Mouse (Mus musculus) retina, postnatal 7 days (tissue): ENCODE measurements around the gene Ggps1.
"Not testable (repeated sequence)": the region's sequence is repeated elsewhere in the genome, so short reads cannot be mapped to it uniquely, and the experiment has no call there.

Source experiments
- DNase-seq: peaks from one replicate; pipeline ENCODE4 v3.0.0-alpha.2; 2012; ENCODE audit warnings: low read depth, low spot score

The Ggps1 gene

GRCm38 (mm10) chr13:14038911-14039291 lies 24.4 kb downstream of the Ggps1 start:
- no peak for DNase-seq

GRCm38 (mm10) chr13:14035875-14036630 lies 27.2 kb downstream of the Ggps1 start:
- no peak for DNase-seq

GRCm38 (mm10) chr13:14035352-14035751 lies 27.9 kb downstream of the Ggps1 start:
- not testable (repeated sequence) for DNase-seq

- DNase-seq: no peak
Measured at GRCm38 (mm10) chr13:14034073-14034348, 29.3 kb downstream of the Ggps1 start.

DNA sequence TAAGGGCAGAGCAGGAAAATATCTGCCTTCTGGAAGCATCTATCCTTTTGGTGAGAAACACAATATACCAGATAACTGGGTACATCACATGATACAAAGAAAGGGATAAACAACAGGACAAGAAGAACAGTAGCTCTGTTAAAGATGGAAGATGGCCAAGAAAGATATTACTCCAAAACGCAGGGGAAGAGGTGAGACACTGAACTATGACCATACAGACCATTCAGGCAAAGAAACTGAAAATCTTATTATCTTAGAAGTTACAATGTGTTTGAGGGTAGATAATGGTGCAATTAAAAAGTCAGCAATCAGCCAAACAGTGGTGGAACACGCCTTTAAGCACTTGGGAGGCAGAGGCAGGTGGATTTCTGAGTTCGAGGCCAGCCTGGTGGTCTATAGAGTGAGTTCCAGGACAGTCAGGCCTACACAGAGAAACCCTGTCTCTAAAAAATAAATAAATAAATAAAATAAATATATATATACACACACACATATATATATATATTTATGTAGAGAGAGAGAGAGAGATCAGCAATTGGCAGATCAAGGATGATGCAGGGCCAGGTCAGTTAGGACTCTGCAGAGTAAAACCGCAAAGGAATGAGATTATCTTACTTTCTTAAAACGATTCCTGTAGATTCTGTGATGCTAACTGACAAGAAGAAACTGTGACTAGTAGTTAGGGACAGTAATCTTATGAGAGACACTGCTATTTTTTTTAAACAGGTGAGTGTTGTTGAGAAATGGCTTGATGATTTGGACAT lies 29.8 kb downstream of the Ggps1 start:
- DNase-seq: no peak

DNA sequence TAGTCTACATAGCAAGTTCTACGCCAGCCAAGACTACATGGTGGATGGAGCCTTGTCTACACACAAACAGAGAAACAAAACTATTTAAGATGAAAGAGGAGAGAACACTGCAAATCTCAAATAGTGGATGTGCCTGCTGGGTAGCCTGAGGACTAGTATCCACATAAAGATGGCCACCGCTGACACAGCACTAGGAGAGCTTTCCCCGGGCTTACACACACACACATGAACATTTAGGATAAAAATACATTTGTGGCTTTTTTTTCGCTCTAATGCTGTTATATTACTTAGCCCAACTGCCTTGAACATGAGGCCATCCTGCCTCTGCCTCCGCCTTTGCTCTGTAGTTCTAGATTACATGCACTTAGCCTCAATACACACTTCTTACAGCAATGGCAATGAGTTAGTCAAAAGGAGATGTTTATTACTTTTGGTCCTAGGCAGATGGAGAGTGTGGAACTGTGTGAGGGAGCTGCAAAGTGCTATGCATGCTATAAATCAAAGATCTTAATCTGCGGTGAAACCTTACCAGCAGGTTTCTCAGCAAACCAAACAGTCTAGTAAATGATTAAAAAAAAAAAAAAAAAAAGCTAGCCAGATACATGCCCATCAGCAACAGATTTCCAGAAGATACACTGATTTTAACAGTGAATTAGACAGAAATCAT lies 37.0 kb downstream of the Ggps1 start:
- no peak for DNase-seq

GRCm38 (mm10) chr13:14025554-14025953 lies 37.7 kb downstream of the Ggps1 start:
- DNase-seq: no peak

GRCm38 (mm10) chr13:14021417-14021816 lies 41.9 kb downstream of the Ggps1 start:
- not testable (repeated sequence) for DNase-seq

GRCm38 (mm10) chr13:14018852-14019251 lies 44.4 kb downstream of the Ggps1 start:
- DNase-seq: no peak

- DNase-seq: no peak
Measured at GRCm38 (mm10) chr13:14018283-14018682, 45.0 kb downstream of the Ggps1 start.

GRCm38 (mm10) chr13:14015609-14016008 lies 47.7 kb downstream of the Ggps1 start:
- DNase-seq: no peak

DNA sequence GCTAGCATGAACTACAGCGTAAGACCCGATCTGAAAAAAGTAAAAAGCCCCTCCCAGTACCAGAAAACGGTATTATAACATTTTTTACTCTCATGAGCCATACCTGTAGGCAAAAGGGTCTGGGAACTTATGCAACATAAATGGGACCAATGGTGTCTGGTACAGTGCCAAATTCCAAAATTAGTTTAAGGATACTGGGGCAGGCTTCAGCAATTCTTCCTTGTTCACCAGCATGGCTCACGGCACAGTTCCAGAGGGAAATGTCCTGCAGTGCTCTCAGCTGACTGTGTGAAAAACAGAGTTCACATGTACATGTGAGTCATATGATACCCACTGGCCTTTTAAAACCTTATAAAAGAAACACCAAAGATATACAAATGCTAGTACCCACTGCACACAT lies 48.7 kb downstream of the Ggps1 start:
- DNase-seq: no peak

- DNase-seq: no peak
Measured at GRCm38 (mm10) chr13:14014001-14014400, 49.3 kb downstream of the Ggps1 start.

DNA sequence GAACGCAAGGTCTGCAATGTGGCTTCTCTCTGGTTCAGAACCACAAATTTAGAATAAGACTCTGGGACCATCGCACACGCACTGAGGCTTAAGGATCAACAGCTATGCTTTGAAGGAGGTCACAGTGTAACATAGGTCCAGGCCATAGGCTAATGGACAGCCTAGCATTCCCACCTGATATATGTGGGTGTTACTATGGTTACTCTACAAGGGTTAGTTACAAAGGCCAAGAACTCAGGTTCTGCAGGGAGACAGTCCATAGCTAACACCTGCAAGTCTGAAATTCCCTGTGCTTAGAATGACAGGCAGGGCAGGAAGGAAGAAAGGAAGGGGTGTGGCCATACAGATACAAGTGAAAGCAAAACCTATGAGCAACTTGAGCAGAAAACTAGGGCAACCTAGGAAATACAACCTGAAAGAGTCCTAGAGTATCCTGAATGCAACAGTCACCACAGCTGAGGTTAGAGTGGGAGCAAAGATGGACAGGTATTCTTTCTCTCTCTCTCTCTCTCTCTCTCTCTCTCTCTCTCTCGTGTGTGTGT lies 51.8 kb downstream of the Ggps1 start:
- no peak for DNase-seq

- DNase-seq: no peak
Measured at GRCm38 (mm10) chr13:14006056-14006455, 57.2 kb downstream of the Ggps1 start.

- DNase-seq: no peak
Measured at GRCm38 (mm10) chr13:14004999-14005398, 58.3 kb downstream of the Ggps1 start.

DNA sequence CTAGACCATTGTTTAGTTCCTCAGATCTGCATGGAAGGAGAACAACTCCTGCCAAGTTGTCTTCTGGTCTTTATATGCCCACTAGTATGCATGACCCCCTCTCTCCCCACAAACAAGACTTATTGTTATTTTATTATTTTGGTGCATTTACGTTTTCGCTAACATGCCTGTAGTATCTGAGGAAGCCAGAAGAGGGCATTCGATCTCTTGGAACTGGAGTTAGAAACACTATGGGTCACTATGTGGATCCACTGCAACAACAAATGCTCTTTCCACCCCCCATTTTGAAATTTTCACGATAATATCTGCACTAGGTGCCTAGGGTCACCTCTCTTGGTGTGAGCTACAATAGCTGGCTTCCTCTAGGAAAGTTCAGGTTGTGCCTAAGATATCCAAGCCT lies 59.2 kb downstream of the Ggps1 start:
- DNase-seq: no peak

DNA sequence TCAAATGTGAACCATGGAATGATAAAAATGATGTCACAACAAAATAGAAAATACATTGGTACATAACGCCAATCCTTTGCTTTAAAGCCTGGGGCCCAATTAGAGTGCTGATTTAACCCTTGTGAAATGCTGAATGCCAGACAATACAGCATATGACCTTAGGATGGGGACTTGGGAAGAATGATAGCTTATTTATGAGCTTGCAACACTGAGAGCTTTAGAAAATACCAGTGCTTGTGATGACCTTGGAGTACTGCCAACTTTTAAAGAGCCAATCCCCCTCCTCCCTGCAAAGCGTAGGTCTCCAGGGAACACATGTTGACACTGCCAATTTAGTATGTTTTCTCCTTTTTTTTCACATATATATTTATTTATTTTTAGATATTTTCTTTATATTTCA lies 60.6 kb downstream of the Ggps1 start:
- DNase-seq: no peak
